Mouse (Mus musculus) liver, adult 2 months (tissue): ENCODE data around the gene Bmpr1b. TPM values are rescaled to one million over a fixed set of nuclear protein-coding genes. Genes with fewer than 3 reads are reported as not detected.

ENCODE experiments used
- DNase-seq: peaks from one replicate; pipeline ENCODE4 v3.0.0-alpha.2; 2011; ENCODE audit warnings: low read depth, low spot score; ENCODE audit errors: extremely low read depth
- H3K27ac ChIP-seq: fragments of 200-500 bp; replicated peaks from 2 replicates; pipeline ENCODE4 v1.5.1; 2012; ENCODE audit warnings: low read depth, mild to moderate bottlenecking, control low read depth, inconsistent platforms, low read length; ENCODE audit not compliant: insufficient read depth
- H3K27me3 ChIP-seq: fragments of 200-500 bp; 2 replicates; pipeline ENCODE4 v1.6.1; 2012; ENCODE audit warnings: mild to moderate bottlenecking, moderate library complexity, low read length, inconsistent platforms; ENCODE audit not compliant: control insufficient read depth, insufficient read depth
- H3K36me3 ChIP-seq: fragments of 200-500 bp; 2 replicates; pipeline ENCODE4 v1.6.1; 2012; ENCODE audit warnings: low read length, inconsistent platforms; ENCODE audit not compliant: control insufficient read depth, insufficient read depth
- H3K4me1 ChIP-seq: fragments of 200-500 bp; 2 replicates; pipeline ENCODE4 v1.6.1; 2011; ENCODE audit warnings: low read length; ENCODE audit not compliant: control insufficient read depth, insufficient read depth
- H3K4me3 ChIP-seq: fragments of 200-500 bp; 2 replicates; pipeline ENCODE4 v1.5.1; 2011; ENCODE audit warnings: low read depth, mild to moderate bottlenecking, control low read depth, low read length, moderate library complexity; ENCODE audit not compliant: insufficient read depth
- H3K79me2 ChIP-seq: fragments of 200-500 bp; 2 replicates; pipeline ENCODE4 v1.6.1; 2012; ENCODE audit warnings: inconsistent platforms, mild to moderate bottlenecking, low read length, moderate library complexity; ENCODE audit not compliant: control insufficient read depth, insufficient read depth
- H3K9ac ChIP-seq: fragments of 200-500 bp; 2 replicates; pipeline ENCODE4 v1.6.1; 2012; ENCODE audit warnings: low read depth, mild to moderate bottlenecking, control low read depth, inconsistent platforms, low read length
- CTCF ChIP-seq: fragments of 200-500 bp; IDR thresholded peaks from 2 replicates; pipeline ENCODE4 v1.5.1; 2011; ENCODE audit warnings: low read depth, low read length, control low read depth
- POLR2A ChIP-seq: fragments of 200-500 bp; IDR thresholded peaks from 2 replicates; pipeline ENCODE4 v1.6.1; 2011; ENCODE audit warnings: low read length, control low read depth; ENCODE audit not compliant: insufficient read depth; ENCODE audit errors: extremely low read depth
- WGBS: fragments of 180-500 bp; shearing (Covaris S2); methylation state at CpG from one replicate; pipeline ENCODE4 v1.1.7; 2018; 5-methylcytosine and 5-hydroxymethylcytosine counted together
- polyA plus RNA-seq: library from polyadenylated mRNA; depleted of rRNA; stranded (reverse); fragments of >200 nt; gene quantifications from 2 replicates; pipeline ENCODE4 v1.2.3, GENCODE M21; 2012; rRNA removed
- total RNA-seq: library from RNA; depleted of rRNA; stranded (reverse); fragments of >200 nt; gene quantifications from 2 replicates; pipeline ENCODE4 v1.2.3, GENCODE M21; 2014; rRNA removed

The Bmpr1b gene
- total and polyA plus RNA-seq, 2 experiments = not detected

DNA sequence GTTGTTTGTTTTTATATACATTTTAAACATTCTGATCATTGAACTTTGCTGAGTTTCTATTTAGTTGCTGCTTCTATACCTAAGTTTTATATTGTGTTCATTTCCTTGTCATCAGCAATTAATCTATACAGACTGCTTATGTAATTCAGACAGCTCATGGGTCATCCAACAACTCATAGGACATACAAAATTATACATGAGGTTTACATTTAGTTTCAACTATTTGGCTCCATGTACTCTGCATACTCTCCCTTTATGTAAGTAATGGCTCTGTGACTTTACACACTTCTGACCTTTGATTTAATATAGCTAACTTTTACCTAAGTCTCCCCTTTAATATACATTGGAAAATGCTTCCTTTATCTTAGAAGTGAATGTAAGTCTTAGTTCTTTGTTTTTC is 371.9 kb downstream of the Bmpr1b start:
- no peaks in the 10 kb centered on the region for H3K36me3 ChIP-seq
- H3K79me2 ChIP-seq = no peaks in the 10 kb centered on the region
- no peaks in the 10 kb centered on the region for H3K4me1 ChIP-seq
- H3K27ac ChIP-seq = no peak overlapping the region
- H3K9ac ChIP-seq = no peak overlapping the region
- TF ChIP-seq CTCF = no peak
- TF ChIP-seq POLR2A = no peak
- no peaks in the 10 kb centered on the region for H3K27me3 ChIP-seq
- no peak overlapping the region for H3K4me3 ChIP-seq
- no peak for DNase-seq

DNA sequence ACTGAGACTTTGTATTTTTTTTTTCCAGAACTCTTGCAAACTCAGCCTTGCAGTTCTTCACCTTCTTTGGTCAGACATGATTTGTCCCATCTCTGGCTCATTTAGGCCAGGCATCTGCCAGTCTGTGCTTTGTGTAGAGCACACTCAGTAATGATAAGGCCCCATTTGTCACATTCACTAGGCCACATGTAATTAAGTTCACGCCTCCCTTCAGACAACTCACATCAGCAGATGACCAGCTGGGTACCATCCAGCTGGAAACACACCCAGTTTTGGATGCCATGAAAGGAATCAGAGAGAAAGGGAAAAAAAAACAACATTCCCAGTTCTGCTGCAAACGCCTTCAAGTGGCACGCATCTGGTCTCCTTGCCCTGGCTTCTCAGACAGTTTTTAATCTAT is 374.9 kb downstream of the Bmpr1b start:
- no peaks in the 10 kb centered on the region for H3K27me3 ChIP-seq
- no peaks in the 10 kb centered on the region for H3K79me2 ChIP-seq
- TF ChIP-seq CTCF (no peak), POLR2A (no peak)
- no peak overlapping the region for H3K9ac ChIP-seq
- no peaks in the 10 kb centered on the region for H3K4me1 ChIP-seq
- WGBS = 81% methylated on average over 3 of the region's 3 CpGs
- no peaks in the 10 kb centered on the region for H3K36me3 ChIP-seq
- no peak for DNase-seq
- no peak overlapping the region for H3K27ac ChIP-seq
- no peak overlapping the region for H3K4me3 ChIP-seq

DNA sequence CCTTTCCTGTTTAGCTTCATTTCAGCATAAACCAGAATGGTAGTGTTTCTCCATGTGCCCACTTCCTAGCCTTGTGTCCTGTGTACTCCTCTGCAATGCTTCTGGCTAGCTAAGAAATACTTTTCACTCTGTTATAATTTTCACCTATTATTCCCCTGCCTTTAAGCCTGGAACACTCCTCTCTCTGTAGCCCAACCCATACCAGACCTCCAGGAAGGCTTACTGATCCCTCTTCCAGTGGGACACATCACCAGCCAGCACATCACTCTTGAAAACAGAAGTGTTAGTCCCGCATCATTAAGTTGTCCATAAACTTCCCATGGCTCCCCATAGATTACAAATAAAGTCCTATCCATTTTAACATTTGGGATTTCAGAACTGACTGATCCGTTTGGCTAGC is 375.5 kb downstream of the Bmpr1b start:
- 74% methylated on average over 2 of the region's 2 CpGs for WGBS
- no peaks in the 10 kb centered on the region for H3K27me3 ChIP-seq

DNA sequence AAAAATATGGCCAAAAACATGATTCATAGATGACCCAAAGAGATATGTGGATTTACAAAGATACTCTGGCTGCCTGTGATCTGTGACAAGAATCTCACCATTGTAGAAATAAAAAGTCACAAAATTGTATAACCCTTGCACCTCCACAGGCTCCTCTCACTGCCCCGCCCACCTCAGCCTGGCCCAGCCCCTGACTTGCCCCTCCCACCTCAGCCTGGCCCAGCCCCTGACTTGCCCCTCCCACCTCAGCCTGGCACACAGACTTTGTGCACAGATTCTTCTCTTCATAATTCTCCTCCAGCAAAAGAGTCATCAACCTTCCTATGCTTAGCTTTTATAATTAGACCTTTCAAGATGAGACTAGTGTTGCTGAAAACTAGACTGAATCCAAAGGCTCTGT is 377.1 kb downstream of the Bmpr1b start:
- Histone ChIP-seq H3K9ac (no peak overlapping the region), H3K4me3 (no peak overlapping the region), H3K79me2 (no peaks in the 10 kb centered on the region), H3K27ac (no peak overlapping the region), H3K36me3 (no peaks in the 10 kb centered on the region), H3K4me1 (no peaks in the 10 kb centered on the region), H3K27me3 (no peaks in the 10 kb centered on the region)
- DNase-seq = no peak
- no peak for TF ChIP-seq POLR2A
- no peak for TF ChIP-seq CTCF
- WGBS = 93% methylated on average over 1 of the region's 1 CpGs

More for the DNA sequence above, 375.5 kb downstream of the Bmpr1b start:
- TF ChIP-seq POLR2A (no peak), CTCF (no peak)
- Histone ChIP-seq H3K4me1 (no peaks in the 10 kb centered on the region), H3K36me3 (no peaks in the 10 kb centered on the region), H3K4me3 (no peak overlapping the region), H3K79me2 (no peaks in the 10 kb centered on the region), H3K9ac (no peak overlapping the region), H3K27ac (no peak overlapping the region)
- DNase-seq = no peak

DNA sequence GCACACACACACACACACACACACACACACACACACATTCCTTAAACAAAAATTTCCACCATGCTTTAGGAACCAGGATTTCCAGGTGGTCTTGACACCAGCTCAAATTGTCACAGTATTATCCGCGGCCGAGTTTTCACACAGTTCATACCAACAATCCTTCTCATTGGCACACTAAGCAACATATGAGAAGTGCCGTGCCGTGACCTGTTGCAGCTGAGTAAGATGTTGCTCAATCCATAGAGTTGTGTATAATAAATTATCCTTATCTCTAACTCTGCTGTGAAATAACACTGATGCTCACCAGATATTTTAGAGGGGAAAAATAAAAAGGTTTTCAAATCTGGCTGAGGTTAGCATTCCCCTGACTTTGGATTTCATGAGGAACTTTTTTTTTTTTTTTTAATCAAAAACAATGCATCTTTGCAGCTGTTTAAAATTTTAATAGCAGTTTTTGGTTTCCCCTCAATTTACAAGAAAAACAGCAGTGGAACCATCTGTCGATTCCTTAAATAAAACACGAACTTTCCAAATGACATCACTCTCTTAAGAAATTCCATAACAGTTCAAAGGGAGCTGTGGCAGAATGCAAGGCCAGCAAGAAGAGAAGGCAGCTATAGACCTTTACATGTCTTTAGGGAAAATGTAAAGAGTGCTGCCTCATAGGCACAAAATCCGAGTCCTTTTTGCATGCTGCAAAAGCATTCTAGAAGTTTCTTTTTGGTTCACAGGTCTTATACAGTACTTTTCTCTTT is 378.0 kb downstream of the Bmpr1b start:
- H3K36me3 ChIP-seq = no peaks in the 10 kb centered on the region
- H3K27ac ChIP-seq = no peak overlapping the region
- WGBS = 84% methylated on average over 8 of the region's 8 CpGs
- H3K9ac ChIP-seq = no peak overlapping the region
- no peak for DNase-seq
- no peaks in the 10 kb centered on the region for H3K27me3 ChIP-seq
- no peak for TF ChIP-seq POLR2A
- TF ChIP-seq CTCF = no peak
- no peaks in the 10 kb centered on the region for H3K4me1 ChIP-seq
- no peaks in the 10 kb centered on the region for H3K79me2 ChIP-seq
- no peak overlapping the region for H3K4me3 ChIP-seq

Other genes with a start within 250 kb of the Bmpr1b start
- gene Pdlim5, start 226.3 kb upstream of the Bmpr1b start, total RNA-seq = 31.4 and 33.6 TPM in 2 replicates
- 42.6 and 45.8 TPM in 2 replicates for gene Pdlim5, start 226.3 kb upstream of the Bmpr1b start, polyA plus RNA-seq